Mouse (Mus musculus) thymus, adult 18-20 months (tissue): ENCODE data around the gene Gstp2.

ENCODE experiments used
- DNase-seq, 2 experiments: peaks; one replicate each; pipeline ENCODE4 v3.0.0; 2022; ENCODE audit warnings: mixed read lengths in 2 of 2

Gstp2 gene

DNA sequence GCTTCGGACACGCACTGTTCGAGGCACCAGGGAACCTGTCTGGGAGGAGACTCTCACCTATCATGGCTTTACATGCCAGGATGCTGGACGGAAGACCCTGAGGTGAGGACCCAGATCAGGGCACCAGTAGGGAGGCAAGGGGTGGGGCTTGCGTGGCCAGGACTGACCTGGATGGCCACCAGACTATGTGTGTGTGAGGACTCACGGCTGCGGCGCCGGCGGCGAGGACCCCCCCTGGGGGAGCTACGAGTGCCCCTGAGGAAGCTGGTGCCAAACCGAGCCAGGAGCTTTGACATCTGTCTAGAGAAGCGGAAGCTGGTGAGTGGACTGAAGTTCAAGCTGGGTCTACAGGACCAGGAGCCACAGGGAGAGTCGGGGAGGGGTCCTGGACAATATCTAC lies 41.5 kb downstream of the Gstp2 start:
- no peak for DNase-seq

DNA sequence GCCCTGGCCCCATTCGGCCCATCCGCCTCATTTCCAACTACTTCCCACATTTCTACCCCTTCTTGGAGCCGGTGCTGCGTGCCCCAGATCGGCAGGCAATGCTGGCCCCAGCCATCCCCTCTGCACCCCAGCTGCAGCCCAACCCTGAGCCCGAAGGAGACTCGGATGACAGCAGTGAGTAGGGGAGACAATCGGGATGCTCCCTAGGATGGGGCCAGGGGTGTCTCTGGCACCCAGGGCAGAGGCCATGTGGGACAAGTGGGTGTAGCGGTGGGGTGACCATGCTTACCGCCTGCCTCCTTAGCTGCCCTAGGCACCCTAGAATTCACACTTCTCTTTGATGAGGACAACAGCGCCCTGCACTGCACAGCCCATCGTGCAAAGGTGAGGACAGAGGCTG lies 42.2 kb downstream of the Gstp2 start:
- DNase-seq: no peak

DNA sequence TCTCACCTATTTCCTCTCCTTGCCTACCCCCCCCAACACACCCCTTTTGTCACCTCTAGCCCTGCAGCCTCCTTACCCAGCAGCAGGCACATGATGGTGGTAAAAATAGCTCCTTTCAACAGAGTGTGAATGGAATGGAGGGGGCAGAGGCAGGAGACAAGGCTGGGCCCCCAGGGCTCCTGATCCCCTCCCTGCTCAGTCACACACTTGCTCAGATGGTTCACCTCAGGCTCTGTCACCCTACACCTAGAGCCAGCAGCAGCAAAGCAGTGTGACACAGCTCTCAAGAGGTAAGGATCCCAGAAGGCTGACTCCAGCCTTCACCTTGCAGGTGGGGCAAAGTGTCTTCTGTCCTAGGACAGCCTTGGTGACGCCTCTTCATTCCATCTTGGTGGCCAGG lies 42.7 kb downstream of the Gstp2 start, which contains the start of gene Doc2g:
Gene Doc2g (plus strand): TSS at position 202 of the 400 bp plus-strand sequence.
- no peak for DNase-seq

DNA sequence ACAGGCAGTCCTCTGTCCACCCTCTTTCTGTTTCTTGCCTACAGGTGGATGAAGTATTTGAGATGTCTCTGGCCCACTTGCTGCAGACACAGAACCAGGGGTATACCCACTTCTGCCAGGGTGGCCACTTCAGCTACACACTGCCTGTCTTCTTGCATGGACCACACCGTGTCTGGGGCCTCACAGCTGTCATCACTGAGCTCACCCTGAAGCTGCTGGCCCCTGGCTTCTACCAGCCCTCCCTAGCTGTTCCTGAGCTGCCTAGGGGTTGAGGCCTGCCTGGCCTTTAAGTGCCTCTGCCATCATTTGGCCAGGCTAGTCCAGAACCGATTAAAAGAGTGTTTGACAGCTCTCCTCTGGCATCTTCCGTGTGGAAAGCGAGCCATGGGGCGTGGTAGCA lies 44.1 kb downstream of the Gstp2 start:
- DNase-seq: no peak

DNA sequence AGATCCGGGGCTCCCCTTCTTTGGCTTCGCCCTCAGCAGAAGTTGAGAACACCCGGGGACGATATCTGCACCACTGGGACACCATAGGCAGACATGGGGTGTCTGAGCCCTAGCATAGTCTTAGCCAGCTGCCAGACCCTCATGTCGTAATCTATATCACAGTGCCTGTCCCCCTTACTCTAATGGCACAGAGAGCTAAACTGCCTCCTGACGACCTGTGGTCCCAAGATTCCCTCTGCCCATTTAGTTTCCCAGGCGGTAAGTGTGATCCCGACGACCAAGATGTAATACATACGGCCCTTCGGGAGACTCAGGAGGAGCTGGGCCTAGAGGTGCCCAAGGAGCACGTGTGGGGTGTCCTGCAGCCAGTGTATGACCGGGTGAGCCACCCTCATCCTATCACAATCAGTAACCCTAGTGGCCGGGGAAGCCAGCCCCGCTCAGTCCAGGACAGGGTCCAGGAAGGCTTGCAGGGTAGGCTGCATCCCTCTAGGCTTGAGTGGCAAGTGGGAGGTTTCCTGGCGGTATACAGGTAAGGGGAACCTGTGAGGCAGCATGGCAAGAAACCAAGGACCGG lies 44.8 kb downstream of the Gstp2 start:
- no peak for DNase-seq

DNA sequence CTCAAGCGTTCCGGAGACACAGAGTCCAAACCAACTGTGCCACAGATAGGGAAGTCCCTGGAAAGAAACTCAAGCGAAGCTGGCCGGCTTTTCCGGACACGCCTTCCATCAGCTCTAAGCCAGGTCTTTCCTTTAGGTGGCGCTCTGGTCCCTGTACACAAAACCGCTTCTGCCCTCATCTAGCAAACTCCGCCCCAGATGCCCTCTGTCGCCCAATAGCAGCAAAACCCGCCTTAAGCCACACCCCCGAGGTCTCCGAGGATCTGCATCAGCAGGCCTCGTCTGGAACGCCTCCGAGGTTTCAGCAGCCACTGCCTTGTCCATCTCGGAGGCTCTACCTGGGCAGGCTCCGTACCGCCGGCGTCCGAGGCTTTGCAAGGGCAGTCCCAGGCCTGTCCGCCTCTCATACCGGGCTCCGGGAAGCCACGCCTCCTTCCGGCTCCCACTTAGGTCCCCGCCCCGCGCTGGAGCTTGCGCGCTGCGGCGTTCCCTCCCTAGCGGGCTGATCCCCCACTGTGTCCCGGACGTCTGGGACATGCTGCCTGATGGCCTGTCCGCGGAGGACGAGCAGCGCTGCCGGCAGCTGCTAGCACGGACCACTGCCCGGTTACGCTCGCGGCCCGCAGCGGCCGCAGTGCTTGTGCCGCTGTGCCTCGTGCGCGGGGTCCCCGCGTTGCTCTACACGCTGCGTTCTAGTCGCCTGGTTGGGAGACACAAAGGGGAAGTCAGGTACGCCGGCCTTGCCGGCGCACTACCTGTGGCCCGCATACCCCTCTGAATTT lies 45.5 kb downstream of the Gstp2 start, which contains the start of the genes Nudt8 and Gm49405:
Gene Nudt8 (plus strand): TSS at position 462 of the 782 bp plus-strand sequence.
Gene Gm49405 (plus strand): TSS at position 508 of the 782 bp plus-strand sequence.
- peak; percentile 90 to 95 for DNase-seq

DNA sequence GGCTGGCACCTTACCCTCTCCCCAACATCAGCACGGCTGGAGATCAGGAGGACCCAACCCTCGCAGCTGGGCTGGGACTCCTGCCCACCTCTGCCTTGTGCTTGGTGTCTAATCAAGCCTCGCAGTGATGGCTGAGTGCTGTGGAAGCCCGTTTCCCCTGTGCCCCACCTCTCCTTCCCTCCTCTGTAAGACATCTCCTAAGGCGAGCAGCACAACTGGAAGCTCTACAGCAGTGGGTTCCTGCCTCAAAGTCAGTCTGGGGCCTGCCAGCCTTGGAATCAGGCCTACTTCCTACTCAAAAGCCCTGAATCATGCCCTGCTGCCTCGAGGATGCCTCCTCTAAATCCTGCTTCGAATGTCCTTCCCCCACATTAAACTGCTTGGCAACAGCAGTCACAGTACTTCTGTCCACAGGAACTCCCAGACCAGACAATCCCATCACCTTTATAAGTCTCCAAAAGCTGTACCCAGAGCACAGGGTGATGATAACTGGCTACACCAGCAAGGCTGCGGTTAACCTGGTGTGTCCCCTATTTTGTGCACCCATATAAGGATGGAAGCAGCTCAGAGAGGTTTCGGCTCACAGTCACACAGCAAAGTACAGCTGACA lies 46.6 kb downstream of the Gstp2 start:
- DNase-seq: no peak

DNA sequence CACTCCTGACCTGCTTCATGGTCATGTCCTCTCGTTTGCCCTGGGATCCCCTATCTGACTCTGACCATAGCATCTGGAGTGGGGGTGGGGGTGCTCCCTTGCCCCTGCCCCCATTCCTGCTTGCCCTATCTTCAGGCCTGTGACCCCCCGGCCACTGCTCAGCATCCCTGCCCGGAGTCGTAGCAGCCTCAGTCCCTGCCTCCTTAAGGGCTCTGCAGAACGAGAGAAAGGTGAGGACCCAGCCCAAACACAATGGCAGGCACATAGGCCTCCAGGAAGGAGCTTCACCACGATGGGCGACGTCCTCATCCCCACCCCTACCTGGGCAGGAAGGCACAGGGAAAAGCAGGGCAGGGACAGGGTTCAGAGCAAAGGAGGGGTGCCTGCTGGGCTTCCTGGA lies 47.5 kb downstream of the Gstp2 start:
- DNase-seq: no peak

DNA sequence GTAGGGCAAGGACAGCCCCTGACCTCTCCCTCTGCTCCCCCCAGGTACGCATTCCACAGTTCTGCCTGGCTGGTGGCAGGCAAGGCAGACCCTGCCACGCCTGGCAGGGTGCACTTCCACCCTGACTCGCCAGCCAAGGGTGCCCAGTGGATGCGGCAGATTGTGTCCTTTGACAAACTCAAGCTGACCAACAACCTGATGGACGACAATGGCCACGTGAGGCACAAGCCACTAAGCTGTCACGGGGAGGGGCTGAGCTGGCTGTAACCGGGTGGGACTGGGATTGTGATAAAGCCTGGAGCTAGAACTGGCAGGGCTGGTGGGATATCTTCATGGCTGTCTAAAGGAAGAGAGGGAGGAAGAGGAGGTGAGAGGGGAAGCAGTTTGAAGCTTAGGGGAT lies 48.6 kb downstream of the Gstp2 start:
- no peak for DNase-seq

DNA sequence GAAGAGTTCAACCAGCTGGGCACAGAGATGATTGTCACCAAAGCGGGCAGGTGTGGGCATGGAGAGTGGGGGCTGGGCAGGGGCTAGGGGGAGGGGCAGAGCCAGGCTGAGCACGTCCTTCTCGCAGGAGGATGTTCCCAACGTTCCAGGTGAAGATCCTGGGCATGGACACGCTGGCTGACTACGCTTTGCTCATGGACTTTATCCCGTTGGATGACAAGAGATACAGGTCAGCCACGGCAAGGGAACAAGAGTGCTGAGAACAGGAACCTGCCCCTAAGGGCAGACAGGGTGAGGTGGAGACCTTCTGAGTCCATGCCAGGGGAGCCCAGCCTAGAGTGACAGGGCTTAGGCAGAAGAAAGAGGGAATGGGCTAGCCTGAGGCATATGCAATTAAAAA lies 49.1 kb downstream of the Gstp2 start:
- no peak for DNase-seq

DNA sequence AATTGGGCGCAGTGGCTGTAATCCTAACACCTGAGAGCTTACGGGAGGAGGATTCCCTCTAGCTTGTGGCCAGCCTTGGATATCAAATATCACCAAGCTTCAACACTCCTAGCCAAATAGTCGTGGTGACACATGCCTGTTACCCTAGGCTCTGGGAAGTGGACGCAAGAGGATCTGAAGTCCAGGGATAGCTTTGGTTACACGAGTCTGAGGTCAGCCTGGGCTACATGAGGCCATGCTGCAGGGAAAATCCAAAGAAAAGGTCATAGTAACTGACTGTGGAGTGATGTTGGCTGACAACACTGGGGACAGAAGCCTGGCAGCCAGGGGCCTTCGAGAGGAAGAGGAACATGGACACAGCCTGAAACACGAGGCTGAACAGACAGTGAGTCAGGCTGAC lies 49.7 kb downstream of the Gstp2 start:
- DNase-seq: no peak

DNA sequence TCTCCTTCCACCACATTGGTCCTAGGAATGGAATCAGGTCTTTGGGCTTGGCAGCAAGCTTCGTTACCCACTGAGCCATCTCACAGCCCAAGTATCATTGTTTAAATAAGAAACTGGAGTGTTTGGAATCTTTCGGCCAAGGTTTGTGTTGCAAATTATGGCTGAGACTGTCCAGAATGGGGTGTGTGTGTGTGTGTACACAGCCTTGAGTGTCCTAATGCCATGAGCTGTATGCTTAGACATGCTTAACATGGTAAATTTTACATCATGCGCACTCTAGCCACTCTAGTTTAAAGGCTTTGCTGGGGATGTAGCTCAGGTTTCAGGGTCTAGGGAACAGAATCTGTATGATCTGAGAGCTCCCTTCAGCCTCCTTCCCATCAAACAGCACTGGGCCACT lies 50.3 kb downstream of the Gstp2 start:
- DNase-seq: no peak

DNA sequence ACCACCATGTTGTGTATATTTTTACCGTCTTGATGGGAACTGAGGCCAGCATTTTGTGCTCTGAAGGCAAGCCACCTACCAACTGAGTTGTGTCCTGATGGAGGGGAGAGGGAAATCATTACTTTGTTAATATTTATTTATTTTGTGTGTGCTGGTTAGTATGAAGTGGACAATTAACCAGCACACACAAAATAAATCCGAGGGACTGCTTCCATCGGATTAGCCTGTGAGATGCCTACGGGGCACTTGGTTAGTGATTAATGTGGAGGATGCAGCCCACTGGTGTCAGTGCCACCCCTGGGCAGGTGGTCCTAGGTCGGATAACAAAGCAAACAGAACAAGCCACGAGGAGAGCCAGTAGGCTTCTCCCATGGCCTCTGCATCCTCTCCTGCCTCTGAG lies 50.9 kb downstream of the Gstp2 start:
- DNase-seq: no peak

DNA sequence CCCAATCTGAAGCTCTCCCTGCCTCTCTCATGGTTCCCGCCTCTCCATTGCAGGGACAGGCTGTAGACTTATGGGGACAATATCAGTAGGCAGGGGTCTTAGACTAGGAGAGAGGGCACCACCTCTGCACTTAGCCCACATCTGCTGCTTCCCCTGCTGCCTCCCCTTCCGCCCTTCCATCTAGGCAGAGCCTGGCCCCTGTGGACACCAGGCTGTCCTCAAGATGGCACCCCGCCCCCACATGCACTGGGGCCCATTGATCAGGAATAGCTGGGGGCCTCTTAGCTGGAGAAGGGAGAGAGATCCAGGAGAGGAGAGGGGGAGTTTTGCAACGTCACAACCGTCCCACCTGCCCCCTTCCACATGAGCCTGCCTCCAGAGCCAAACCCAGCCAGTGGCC lies 53.4 kb downstream of the Gstp2 start, which contains the start of gene Tbx10:
Gene Tbx10 (plus strand): TSS at position 337 of the 400 bp plus-strand sequence.
- no peak for DNase-seq

DNA sequence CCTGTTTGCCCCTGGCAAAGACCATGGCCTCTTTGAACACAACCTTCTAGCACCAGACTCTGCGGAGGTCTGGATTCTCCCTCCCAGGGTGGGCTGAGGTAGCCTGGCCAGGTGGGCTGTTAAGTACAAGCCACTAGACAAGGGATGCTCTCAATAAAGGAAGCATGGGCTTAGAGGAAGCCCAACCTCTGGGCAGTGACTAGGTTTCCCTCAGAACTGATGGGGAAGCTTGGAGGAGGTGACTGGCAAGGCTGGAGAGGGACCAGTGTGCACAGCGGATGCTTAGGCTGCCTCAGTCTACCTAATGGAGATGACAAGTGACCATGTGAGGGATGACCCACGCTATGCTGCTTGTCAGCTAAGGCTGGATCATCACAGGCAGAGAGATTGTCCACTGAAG lies 53.9 kb downstream of the Gstp2 start:
- no peak for DNase-seq

DNA sequence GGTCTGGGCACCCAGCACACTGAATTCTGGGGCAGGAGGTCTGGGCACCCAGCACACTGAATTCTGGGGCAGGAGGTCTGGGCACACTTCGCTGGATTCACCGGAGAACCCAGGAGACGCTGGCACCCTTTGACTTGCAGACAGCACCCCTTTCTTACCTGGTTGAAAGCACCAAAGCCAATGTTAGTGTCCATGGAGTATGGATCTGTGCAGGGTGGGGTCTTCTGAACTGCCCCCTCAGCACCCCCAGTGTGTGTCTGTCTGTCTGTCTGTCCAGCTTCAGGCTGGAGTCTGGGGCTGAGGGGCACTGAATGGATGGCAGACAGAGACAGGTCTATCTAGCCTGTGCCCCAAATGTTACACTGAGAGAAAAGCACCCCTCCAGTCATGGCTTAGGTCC lies 54.3 kb downstream of the Gstp2 start:
- no peak for DNase-seq

DNA sequence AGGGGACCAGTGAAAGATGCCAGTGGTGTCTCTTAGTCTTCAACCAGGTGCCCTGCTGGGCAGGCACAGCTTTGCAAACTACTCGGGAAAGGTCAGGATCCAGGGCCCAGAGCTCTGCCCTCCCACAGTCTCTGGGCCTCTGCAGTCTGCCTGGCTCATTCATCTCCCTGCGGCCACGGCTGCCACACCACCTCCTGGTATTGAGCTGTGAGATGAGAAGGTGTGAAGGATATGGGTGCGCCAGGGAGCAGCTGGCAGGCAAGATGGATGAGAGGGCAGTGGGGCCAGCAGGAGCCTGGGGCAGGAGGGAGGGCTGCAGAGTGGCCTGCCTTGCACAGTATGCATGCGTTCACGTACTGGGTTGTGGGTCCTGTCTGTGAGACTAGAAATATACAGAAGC lies 55.0 kb downstream of the Gstp2 start:
- DNase-seq: no peak
